Mouse (Mus musculus) megakaryocyte, embryonic 14.5 days (primary cell): ENCODE data around the gene Dclre1b.

ENCODE experiments used
- FLI1 ChIP-seq: IDR thresholded peaks from 2 replicates; pipeline ENCODE4 v1.6.1; 2012; ENCODE audit warnings: low read length, inconsistent platforms, mixed read lengths
- GATA1 ChIP-seq: IDR thresholded peaks from 3 replicates; pipeline ENCODE4 v1.6.1; 2012; ENCODE audit warnings: mixed read lengths, low read length, inconsistent platforms, borderline replicate concordance

GRCm38 (mm10) chr3:103836453-103836852 lies 27.2 kb upstream of the Dclre1b start:
- TF ChIP-seq FLI1 (no peak), GATA1 (no peak)
